Mouse (Mus musculus): ENCODE data around the gene Rapgef2.
A peak's percentile ranks its signal among the peaks of the same experiment; 100 is the strongest.

The Rapgef2 gene

DNA sequence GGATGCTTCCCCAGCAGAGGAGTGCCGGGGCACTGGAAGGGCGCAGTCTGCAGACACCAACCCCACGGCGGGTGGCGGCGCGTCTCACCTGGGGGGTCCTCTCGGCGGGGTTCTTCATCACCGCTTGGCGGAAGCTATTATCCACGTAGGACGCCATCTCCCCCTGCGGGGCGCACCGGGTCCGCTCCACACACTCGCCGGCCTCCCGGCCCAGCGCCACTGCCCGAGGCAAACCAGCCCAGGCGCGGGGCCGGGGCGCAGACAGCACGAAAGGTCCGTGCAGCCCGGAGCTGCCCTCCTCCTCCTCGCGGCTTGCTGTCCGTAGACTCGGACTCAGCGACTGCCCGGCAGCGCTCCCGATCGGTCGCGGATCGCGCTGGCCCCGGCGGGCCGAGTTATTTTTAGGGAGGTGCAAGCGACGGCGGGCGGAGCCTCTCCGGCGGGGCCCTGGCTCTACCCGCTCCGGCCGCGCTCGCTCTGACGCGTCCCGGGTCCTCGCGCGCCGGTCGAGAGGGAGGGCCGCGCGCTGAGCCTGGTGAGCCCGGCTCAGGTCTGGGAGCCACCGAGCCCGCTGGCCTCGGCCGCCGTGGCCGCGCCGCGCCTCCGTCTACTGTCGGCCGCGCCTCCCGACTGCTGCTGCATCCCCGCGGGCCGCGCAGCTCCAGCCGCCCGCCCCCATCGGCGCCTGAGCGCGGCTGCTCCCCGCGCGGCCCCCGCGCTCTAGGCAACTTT is at the start of gene Rapgef2:
TSS of gene Rapgef2 (minus strand) at position 142 of the 732 bp plus-strand sequence.
- peak; percentile 16 to 25 for DNase-seq (ENCODE audit: low spot score in 2 of 2)

- DNase-seq (ENCODE audit: low spot score in 2 of 2): no peak
These were observed 47.4 kb upstream of the Rapgef2 start for GRCm38 (mm10) chr3:79333643-79334200.

DNA sequence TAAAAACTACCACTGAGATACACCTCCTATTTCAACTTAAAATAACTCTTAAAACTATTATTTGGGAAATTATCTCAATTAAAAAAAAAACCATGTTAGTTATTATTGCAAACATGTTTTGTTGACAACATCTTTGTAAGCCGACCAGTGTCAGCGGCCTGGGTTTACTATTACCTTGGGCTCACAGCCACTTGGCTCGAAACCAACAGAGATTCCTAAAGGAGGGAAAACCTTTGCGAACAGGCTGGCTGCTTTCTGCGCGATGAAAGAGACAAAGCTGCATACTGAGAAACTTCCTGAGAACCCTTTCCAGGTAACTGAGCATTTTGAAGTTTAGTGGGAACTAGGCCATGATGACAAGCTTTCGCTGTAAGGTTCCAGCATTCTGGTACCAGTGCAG is 46.7 kb upstream of the Rapgef2 start:
- no peak for DNase-seq (ENCODE audit: low spot score in 2 of 2)

- DNase-seq (ENCODE audit: low spot score in 2 of 2): no peak
These were observed 43.5 kb upstream of the Rapgef2 start for GRCm38 (mm10) chr3:79329691-79330315.

DNA sequence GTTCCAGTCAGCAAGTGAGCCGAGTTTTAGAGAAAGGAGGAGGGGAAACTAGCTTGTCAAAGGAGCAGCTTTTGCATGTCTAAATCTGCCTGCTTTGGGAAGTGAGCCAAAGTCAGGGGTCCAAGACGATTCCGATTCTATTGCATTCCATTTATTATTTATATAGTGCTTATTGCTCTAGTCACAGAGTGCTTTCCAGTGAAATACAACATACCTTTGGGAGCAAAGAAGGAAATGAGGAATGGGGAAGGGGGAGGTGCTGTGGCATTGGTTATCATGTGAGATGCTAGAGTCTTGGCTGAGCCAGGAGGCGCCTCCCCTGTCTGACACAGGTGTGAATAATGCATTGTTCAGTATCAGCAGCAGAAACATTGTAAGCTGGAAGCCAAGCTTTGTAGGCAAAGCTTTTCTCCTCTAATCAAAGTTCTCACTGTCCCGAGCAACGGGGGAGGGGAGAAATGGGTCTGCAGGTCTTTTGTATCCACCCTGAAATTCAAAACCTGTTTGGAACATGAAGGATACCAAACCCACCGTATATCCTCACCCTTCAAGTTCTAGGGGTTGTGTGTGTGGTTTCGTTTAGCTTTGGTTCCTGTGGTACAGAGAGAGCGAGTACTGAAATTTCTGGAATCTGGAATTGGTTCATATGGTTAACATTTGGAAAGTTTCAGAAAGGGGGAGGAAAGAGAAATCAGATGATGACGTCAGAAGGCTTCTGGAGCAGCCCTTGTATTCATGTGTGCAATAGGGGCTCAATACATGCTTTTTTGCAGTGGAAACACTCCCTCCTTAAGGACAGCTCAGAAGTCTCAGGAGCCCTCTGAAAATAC is 38.6 kb upstream of the Rapgef2 start:
- DNase-seq (ENCODE audit: low spot score in 2 of 2): no peak

DNA sequence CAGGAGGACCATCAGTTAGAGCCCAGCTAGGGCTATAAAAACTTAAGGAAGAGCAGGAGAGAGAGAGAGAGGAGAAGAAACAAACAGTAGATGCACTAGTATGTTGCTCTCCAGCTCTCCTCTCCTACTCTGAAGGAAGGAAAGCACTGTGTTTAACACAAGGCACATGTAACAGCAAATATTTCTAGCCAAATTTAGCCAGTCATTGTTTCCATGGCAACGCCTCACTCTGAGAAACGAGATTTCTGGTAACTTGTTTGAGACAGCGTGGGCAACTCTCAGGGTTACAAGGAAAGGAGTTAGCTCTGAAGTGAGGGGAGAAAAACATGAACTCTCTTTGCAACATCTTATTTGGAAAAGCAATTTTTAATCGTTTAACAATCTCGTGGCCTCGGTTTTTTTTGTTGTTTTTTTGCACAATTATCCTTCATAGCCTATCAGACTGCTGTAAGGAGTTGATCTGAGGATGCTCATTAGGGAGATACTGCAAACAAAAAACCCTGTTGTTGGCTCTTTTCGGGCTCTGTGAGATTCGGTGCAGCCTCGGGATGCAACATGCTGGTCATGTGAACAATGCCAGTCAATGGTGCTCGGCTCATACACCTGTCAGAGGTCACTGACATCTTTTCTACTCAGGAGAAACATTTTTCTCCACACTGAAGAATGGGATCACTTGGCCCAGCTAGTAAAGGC is 27.8 kb upstream of the Rapgef2 start:
- DNase-seq (ENCODE audit: low spot score in 2 of 2): no peak

- no peak for DNase-seq (ENCODE audit: low spot score in 2 of 2)
These were observed 25.6 kb upstream of the Rapgef2 start for GRCm38 (mm10) chr3:79311895-79312294.

DNA sequence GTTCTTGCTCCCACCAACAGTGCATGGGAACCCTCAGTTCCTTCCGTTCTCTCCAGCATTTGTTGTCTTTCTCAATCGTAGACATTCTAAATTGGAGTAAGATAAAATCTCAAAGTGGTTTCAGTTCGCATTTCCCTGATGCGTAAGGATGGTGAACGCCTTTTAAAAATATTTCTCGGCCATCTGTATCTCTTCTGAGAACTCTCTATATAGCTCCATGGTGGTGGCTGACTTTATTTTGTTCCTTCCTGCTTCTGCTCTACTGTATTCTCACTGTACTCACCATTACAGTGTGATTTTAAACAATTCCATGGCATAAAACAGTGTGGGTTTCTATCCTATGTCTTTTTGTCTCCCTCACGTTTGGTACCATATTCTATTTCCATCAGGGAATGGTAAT is 23.9 kb upstream of the Rapgef2 start:
- no peak for DNase-seq (ENCODE audit: low spot score in 2 of 2)

DNA sequence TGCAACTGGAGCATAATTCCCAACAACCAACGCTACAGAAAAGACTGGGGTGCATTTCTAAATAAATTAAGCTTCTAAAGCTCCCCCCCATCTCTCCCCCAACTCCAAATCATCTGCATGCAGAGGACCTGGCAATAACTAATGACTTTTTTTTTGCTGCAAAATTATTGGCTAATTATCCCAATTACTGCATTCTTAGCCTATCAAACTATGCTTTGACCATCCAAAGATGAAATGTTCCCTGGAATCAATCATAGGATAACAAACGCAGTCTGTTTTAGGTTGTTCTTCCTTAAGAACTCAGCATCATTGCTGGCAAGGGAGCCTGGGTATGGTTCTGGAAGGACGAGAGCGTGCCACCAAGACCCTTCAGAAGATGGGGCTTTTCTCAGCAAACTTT is 22.3 kb upstream of the Rapgef2 start:
- DNase-seq (ENCODE audit: low spot score in 2 of 2): no peak

DNA sequence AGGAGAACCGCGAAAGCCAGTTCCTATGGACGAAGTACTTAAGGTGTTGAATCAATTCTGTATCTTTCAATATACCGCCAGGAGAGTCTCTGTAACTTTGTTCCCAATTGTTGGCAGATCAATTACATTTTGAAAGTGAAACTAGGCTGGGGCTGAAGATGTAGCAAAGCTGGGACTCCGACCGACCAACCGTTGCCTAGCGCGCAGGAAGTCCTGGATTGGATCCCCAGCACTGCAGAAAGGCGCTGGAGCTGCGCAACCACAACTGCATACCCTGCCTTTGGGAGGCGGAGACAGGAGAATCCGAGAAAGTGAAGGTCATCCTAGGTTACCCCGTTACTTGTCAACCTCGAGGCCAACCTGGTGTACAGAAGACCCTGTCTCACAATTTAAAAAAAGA is 13.1 kb upstream of the Rapgef2 start:
- no peak for DNase-seq (ENCODE audit: low spot score in 2 of 2)

GRCm38 (mm10) chr3:79297281-79297680 is 11.0 kb upstream of the Rapgef2 start:
- DNase-seq (ENCODE audit: low spot score in 2 of 2): no peak

GRCm38 (mm10) chr3:79296586-79296985 is 10.3 kb upstream of the Rapgef2 start:
- DNase-seq (ENCODE audit: low spot score in 2 of 2): no peak

- DNase-seq (ENCODE audit: low spot score in 2 of 2): no peak
These were observed 9.7 kb upstream of the Rapgef2 start for GRCm38 (mm10) chr3:79296049-79296448.

- DNase-seq (ENCODE audit: low spot score in 2 of 2): no peak
These were observed 8.4 kb upstream of the Rapgef2 start for GRCm38 (mm10) chr3:79294701-79295100.

DNA sequence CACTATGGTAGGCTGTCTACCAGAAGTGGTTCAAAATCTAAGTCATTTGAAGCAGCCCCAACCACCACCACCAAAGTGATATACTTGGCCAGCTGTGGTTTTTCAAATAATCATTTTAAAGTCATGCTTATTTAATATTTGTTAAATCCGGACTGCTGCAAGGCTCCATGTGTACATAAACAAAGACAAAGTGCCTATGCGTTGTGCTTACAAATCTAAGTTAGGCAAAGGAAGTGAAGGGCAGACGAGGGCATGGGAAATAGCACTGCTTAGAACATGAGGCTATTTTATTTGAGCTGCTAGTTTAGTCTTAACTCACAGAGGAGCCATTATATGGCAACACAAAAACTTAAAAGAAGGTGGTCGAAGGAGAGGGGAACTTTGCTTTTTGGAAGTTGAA is 6.7 kb upstream of the Rapgef2 start:
- no peak for DNase-seq (ENCODE audit: low spot score in 2 of 2)

DNA sequence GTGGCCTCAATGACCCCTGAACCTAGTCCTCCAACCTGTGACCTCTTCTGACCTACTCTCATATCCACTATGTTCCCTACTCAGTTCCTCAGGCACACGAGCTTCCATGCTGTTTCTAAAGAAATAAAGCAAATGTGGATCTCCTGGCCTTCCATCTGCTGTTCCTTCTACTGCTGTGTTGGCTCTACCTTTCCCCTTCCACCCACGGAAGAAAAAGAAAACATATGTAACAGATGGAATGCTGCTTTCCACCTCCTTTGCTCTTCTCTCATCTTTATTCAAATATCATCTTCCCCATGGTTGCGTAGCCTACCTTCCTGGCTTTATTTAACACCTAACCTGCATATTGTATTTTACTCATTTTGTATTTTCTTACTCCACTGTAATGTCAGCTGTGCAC is 2.7 kb upstream of the Rapgef2 start:
- DNase-seq (ENCODE audit: low spot score in 2 of 2): no peak

- DNase-seq (ENCODE audit: low spot score in 2 of 2): peak in 1 of 2 experiments; percentile 1
These were observed 1.6 kb upstream of the Rapgef2 start for GRCm38 (mm10) chr3:79287699-79288458.

DNA sequence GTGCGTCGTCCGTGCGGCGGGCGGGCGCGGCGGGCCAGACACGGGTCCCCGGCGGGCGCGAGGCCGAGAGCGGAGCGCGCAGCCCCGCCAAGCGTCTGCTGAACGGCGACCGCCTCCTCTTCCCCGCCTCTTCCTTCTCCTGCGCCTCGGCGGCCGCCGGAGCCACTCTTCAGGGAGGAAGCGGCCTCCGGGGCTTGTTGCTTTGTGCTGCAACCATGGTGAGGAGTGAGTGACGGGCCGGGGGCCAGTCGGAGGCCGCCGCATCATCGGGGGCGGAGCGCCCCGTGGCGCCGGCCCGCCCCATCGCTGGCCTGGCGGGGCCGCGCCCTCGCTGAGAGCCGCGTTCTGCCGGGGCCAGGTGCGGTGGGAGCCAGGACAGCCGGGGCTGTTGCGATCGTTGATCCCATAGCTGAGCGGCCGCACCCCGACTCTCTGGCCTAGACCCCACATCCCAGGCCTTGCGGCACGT is 825 bp upstream of the Rapgef2 start:
- DNase-seq (ENCODE audit: low spot score in 2 of 2): peak; percentile 72 to 80

GRCm38 (mm10) chr3:79286031-79286375 is 314 bp downstream of the Rapgef2 start:
- DNase-seq (ENCODE audit: low spot score in 2 of 2): no peak

GRCm38 (mm10) chr3:79285097-79285675 is 1.1 kb downstream of the Rapgef2 start:
- no peak for DNase-seq (ENCODE audit: low spot score in 2 of 2)

GRCm38 (mm10) chr3:79283976-79284375 is 2.3 kb downstream of the Rapgef2 start:
- no peak for DNase-seq (ENCODE audit: low spot score in 2 of 2)

Data from spleen, postnatal 14 days (tissue).